Mouse (Mus musculus): ENCODE measurements around the gene Frmd4a. TPM values are rescaled to one million over a fixed set of nuclear protein-coding genes. Genes with fewer than 3 reads are reported as not detected.

Gene Frmd4a
- total and polyA plus RNA-seq, 2 experiments from 2014 or later: 11.9 to 44.1 TPM

GRCm38 (mm10) chr2:4412870-4413595 is 395.5 kb downstream of the Frmd4a start:
- Histone ChIP-seq H3K4me1 (ENCODE audit: control insufficient read depth, insufficient read depth) (peaks cover 18% of the 10 kb centered on the region), H3K9ac (replicated peaks; ENCODE audit: low read depth, low read length) (no peak overlapping the region), H3K4me2 (ENCODE audit: low read depth, low read length) (no peak overlapping the region), H3K27ac (ENCODE audit: low read depth) (peak overlapping the region; percentile 18; the same call in 1 of the 2 replicates), H3K4me3 (ENCODE audit: low read depth, low read length) (no peak overlapping the region), H3K27me3 (ENCODE audit: control insufficient read depth, insufficient read depth, low read length) (no peaks in the 10 kb centered on the region), H3K36me3 (replicated peaks; ENCODE audit: control insufficient read depth, insufficient read depth, low read length) (no peaks in the 10 kb centered on the region), H3K9me3 (replicated peaks; ENCODE audit: control insufficient read depth, low read length) (no peaks in the 10 kb centered on the region)
- no peak for DNase-seq (ENCODE audit: low spot score)
- TF ChIP-seq CTCF (IDR thresholded peaks at IDR 0.05; ENCODE audit: low read depth): no peak
- TF ChIP-seq EP300 (IDR thresholded peaks at IDR 0.05; ENCODE audit: low read depth): no peak
- 24% methylated on average over 5 of the region's 5 CpGs for WGBS
- ATAC-seq (ENCODE audit: insufficient read depth, low read depth): no peak

GRCm38 (mm10) chr2:4413596-4414335 is 396.2 kb downstream of the Frmd4a start:
- Histone ChIP-seq H3K4me3 (ENCODE audit: low read depth, low read length) (no peak overlapping the region), H3K4me1 (ENCODE audit: control insufficient read depth, insufficient read depth) (peaks cover 17% of the 10 kb centered on the region), H3K27ac (ENCODE audit: low read depth) (no peak overlapping the region), H3K27me3 (ENCODE audit: control insufficient read depth, insufficient read depth, low read length) (no peaks in the 10 kb centered on the region), H3K9me3 (replicated peaks; ENCODE audit: control insufficient read depth, low read length) (no peaks in the 10 kb centered on the region), H3K36me3 (replicated peaks; ENCODE audit: control insufficient read depth, insufficient read depth, low read length) (no peaks in the 10 kb centered on the region), H3K9ac (replicated peaks; ENCODE audit: low read depth, low read length) (no peak overlapping the region), H3K4me2 (ENCODE audit: low read depth, low read length) (no peak overlapping the region)
- DNase-seq (ENCODE audit: low spot score) (no peak), ATAC-seq (ENCODE audit: insufficient read depth, low read depth) (no peak)
- TF ChIP-seq EP300 (IDR thresholded peaks at IDR 0.05; ENCODE audit: low read depth) (no peak), CTCF (IDR thresholded peaks at IDR 0.05; ENCODE audit: low read depth) (no peak)
- 93% methylated on average over 16 of the region's 16 CpGs for WGBS

DNA sequence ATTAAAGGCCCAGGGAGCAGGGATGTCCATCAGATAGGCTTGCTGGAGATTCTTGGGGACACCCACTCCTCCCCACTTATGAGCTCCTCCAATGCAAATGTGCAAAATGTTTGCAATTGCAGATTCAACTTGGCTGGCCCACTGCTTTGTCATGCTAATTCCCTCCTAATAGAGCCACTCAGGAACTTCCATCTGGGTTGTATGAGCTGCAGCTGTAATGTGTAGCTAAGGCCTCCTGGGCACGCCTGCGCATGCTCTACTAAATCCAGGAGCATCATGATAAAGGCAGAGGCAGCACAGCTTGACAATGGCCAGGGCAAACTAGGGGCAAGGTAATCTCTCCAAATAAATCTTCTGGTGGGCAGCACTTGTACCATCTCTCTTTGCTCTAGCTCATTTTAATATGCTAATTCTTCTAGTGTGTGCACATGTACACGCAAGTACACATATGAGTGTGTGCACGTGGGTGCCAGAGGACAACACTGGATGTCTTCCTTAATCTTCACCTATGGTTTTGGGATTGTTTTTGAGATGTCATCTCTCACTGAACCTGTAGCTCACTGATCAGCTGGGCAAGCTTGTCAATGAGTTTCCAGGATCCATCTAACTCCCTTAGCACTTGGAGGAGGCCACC is 403.3 kb downstream of the Frmd4a start:
- H3K27me3 ChIP-seq (ENCODE audit: control insufficient read depth, insufficient read depth, low read length): no peaks in the 10 kb centered on the region
- ATAC-seq (ENCODE audit: insufficient read depth, low read depth) (no peak), DNase-seq (ENCODE audit: low spot score) (no peak)
- H3K4me3 ChIP-seq (ENCODE audit: low read depth, low read length): no peak overlapping the region
- TF ChIP-seq CTCF (IDR thresholded peaks at IDR 0.05; ENCODE audit: low read depth) (no peak), EP300 (IDR thresholded peaks at IDR 0.05; ENCODE audit: low read depth) (no peak)
- WGBS: 88% methylated on average over 4 of the region's 4 CpGs
- H3K9ac ChIP-seq (replicated peaks; ENCODE audit: low read depth, low read length): no peak overlapping the region
- H3K27ac ChIP-seq (ENCODE audit: low read depth): 0 out of 2 replicates have a peak overlapping the region, but pooled peaks have one; percentile 2
- no peaks in the 10 kb centered on the region for H3K36me3 ChIP-seq (replicated peaks; ENCODE audit: control insufficient read depth, insufficient read depth, low read length)
- H3K4me2 ChIP-seq (ENCODE audit: low read depth, low read length): no peak overlapping the region
- no peaks in the 10 kb centered on the region for H3K4me1 ChIP-seq (ENCODE audit: control insufficient read depth, insufficient read depth)
- H3K9me3 ChIP-seq (replicated peaks; ENCODE audit: control insufficient read depth, low read length): no peaks in the 10 kb centered on the region

DNA sequence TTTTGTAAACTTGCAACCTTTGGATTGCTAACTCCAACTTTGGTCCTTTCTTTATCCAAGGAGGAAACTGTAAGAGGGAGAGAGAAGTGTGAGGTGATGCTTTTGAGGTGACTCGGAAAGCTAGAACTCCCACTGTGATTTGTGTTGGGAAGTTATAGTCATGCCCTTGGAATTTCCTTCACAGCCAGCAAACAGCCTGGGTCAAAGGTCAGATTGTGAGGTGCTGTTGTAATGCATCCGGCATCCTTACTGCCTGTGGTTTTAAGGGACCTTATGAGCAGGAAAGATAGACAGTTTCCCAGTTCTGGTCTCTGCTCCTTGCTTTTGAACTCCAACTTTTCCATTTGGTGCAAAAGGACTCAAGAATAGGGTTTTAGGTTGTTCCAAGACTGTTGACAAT is 404.2 kb downstream of the Frmd4a start:
- TF ChIP-seq CTCF (IDR thresholded peaks at IDR 0.05; ENCODE audit: low read depth) (no peak), EP300 (IDR thresholded peaks at IDR 0.05; ENCODE audit: low read depth) (no peak)

GRCm38 (mm10) chr2:4423896-4424295 is 406.4 kb downstream of the Frmd4a start:
- ATAC-seq (ENCODE audit: insufficient read depth, low read depth) (no peak), DNase-seq (ENCODE audit: low spot score) (no peak)
- Histone ChIP-seq H3K4me1 (ENCODE audit: control insufficient read depth, insufficient read depth) (no peaks in the 10 kb centered on the region), H3K4me2 (ENCODE audit: low read depth, low read length) (no peak overlapping the region), H3K4me3 (ENCODE audit: low read depth, low read length) (no peak overlapping the region), H3K27me3 (ENCODE audit: control insufficient read depth, insufficient read depth, low read length) (no peaks in the 10 kb centered on the region), H3K36me3 (replicated peaks; ENCODE audit: control insufficient read depth, insufficient read depth, low read length) (no peaks in the 10 kb centered on the region), H3K9me3 (replicated peaks; ENCODE audit: control insufficient read depth, low read length) (no peaks in the 10 kb centered on the region), H3K27ac (ENCODE audit: low read depth) (no peak overlapping the region), H3K9ac (replicated peaks; ENCODE audit: low read depth, low read length) (no peak overlapping the region)
- WGBS: 69% methylated on average over 6 of the region's 6 CpGs
- TF ChIP-seq CTCF (IDR thresholded peaks at IDR 0.05; ENCODE audit: low read depth) (no peak), EP300 (IDR thresholded peaks at IDR 0.05; ENCODE audit: low read depth) (no peak)

More for the DNA sequence above, 404.2 kb downstream of the Frmd4a start:
- Histone ChIP-seq H3K27ac (ENCODE audit: low read depth) (0 out of 2 replicates have a peak overlapping the region, but pooled peaks have one; percentile 2), H3K9ac (replicated peaks; ENCODE audit: low read depth, low read length) (no peak overlapping the region), H3K4me3 (ENCODE audit: low read depth, low read length) (no peak overlapping the region), H3K36me3 (replicated peaks; ENCODE audit: control insufficient read depth, insufficient read depth, low read length) (no peaks in the 10 kb centered on the region), H3K27me3 (ENCODE audit: control insufficient read depth, insufficient read depth, low read length) (no peaks in the 10 kb centered on the region), H3K9me3 (replicated peaks; ENCODE audit: control insufficient read depth, low read length) (no peaks in the 10 kb centered on the region), H3K4me1 (ENCODE audit: control insufficient read depth, insufficient read depth) (no peaks in the 10 kb centered on the region), H3K4me2 (ENCODE audit: low read depth, low read length) (no peak overlapping the region)
- ATAC-seq (ENCODE audit: insufficient read depth, low read depth) (no peak), DNase-seq (ENCODE audit: low spot score) (no peak)
- WGBS: 49% methylated on average over 2 of the region's 2 CpGs

Measured in heart, postnatal 0 days (tissue).